Mouse (Mus musculus) brain, embryonic 14.5 days (tissue): ENCODE measurements around the gene Cobl.

Experiments used
- CTCF ChIP-seq: fragments of 200-500 bp; IDR thresholded peaks from 2 replicates; pipeline ENCODE4 v1.5.1; 2012; ENCODE audit warnings: inconsistent platforms, mild to moderate bottlenecking, moderate library complexity, borderline replicate concordance; ENCODE audit not compliant: insufficient read depth, insufficient read length; ENCODE audit errors: extremely low read depth
- POLR2A ChIP-seq: fragments of 200-500 bp; IDR thresholded peaks from 2 replicates; pipeline ENCODE4 v1.6.1; 2012; ENCODE audit warnings: mild to moderate bottlenecking, inconsistent platforms, borderline replicate concordance; ENCODE audit not compliant: poor library complexity, insufficient read depth, insufficient read length, severe bottlenecking; ENCODE audit errors: extremely low read depth

GRCm38 (mm10) chr11:12193369-12193768 lies 271.4 kb downstream of the Cobl start:
- TF ChIP-seq CTCF (no peak), POLR2A (no peak)
